Mouse (Mus musculus) MN1 (cell line): ENCODE results near the gene Cphx2.
"Not testable (repeated sequence)": the region's sequence is repeated elsewhere in the genome, so short reads cannot be mapped to it uniquely, and the experiment has no call there.

Experiments
- DNase-seq: peaks from one replicate; pipeline ENCODE4 v3.0.0-alpha.2; 2016; ENCODE audit warnings: low spot score

Cphx2 gene

DNA sequence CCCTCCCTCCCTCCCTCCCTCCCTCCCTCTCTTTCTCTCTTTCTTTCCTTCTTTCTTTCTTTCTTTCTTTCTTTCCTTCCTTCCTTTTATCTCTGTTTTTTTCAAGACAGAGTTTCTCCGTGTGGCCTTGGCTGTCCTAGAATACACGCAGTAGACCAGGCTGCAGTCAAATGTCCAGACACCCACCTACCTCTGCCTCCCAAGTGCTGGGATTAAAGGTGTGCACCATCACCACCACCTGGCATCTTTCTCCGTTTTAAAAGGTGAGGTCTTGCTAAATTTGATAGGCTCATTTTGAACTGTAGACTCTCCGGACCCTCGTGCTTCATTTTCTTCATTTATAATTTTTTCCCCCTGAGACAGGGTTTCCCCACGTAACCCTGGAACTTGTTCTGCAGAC lies at the start of gene Cphx2:
TSS of gene Cphx2 (plus strand) at position 301 of the 400 bp plus-strand sequence.
- not testable (repeated sequence) for DNase-seq

DNA sequence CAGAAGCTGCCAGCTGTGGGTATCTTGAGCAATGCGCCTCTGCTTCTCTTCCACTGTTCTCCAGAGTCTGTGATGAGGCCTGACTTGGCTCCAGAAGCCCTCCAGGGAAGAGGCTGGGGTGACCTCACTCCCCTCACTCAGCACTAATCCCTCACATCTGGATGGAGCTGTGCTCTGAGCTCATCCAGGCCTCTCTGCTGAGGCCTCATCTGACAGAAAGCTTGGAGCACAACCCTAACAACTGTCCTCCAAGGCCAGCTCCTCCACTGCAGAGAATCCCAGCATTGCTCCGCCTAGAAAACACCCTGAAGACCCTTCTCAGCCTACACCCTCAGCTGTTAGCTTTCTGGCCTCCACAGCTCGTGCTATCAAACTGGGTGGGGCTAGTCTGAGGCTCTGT lies 47.0 kb upstream of the Cphx2 start:
- DNase-seq = not testable (repeated sequence)

DNA sequence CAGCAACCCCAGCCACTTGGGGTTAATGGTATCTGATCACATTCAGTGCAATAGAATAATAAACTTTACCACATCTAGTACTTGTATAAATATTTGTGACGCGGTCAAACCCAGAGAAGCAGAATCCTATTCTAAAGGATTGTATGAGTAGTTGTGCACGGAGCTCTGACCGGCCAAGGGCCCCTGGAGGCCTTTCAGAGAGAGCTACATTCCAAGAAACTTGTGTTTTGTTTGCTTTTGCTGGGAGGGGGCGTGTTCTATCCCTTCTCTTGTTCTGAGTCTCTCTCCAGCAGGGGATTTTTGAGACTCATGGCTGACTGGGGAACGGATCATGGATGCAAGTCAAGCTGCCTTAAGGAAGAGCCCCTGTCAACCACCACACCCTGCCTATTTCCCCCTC lies 45.9 kb upstream of the Cphx2 start:
- not testable (repeated sequence) for DNase-seq

DNA sequence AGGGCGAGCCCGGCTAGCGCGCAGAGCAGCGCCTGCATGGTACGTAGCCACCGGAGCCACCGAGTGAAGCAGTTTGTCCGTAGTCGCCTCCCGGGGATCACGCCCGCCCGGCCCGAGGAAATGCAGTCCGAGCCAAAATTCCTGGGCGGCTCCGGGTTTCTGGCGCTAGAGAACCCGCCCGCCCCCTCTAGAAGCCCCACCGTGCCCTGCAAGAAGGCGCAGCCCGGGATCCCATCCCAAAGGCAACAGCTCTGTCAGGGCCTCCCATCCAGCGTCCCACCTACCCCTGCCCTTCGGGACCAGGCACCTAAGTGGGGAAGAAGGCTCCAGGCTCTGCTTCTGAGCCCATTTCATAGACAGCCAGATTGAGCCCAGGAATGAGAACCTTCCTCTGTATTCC lies 38.7 kb upstream of the Cphx2 start, which contains the start of gene Gm9780:
TSS of gene Gm9780 (minus strand) at position 101 of the 400 bp plus-strand sequence.
- DNase-seq = not testable (repeated sequence)

DNA sequence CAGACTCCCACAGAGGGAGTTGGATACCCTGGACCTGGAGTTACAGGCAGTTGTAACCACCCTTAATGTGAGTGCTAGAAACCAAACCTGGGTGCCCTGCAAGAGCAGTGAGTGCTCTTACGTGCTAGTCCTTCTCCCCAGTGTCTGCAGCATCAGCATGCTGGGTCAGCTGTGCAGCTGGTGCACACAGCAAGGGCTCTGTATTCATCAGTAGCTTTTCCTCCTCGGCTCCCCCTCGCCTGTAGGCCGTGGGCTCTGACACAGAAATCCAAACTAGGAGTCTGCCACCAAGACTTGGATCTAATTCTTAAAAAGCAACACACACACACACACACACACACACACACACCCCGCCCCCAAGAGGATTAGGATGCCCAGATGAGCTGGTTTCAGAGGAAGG lies 36.3 kb upstream of the Cphx2 start:
- DNase-seq = not testable (repeated sequence)

DNA sequence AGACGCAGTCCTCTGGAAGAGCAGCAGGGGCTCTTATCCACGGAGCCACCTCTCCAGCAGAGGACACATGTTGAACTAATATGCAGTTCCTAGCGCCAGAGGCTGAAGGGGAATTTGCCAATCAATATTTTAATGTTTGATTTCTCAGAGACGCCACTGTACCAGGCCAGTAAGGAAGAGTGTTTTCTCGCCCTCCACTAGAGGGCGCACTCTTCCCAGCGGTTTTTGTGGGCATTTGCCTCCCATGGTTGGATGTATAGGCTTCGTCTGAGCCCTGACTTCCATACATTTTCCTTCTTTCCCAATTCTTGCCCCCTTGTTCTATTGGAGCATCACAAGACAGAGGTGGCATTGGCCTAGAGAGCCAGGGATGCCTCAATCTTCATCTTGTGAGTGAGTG lies 34.3 kb upstream of the Cphx2 start:
- not testable (repeated sequence) for DNase-seq

DNA sequence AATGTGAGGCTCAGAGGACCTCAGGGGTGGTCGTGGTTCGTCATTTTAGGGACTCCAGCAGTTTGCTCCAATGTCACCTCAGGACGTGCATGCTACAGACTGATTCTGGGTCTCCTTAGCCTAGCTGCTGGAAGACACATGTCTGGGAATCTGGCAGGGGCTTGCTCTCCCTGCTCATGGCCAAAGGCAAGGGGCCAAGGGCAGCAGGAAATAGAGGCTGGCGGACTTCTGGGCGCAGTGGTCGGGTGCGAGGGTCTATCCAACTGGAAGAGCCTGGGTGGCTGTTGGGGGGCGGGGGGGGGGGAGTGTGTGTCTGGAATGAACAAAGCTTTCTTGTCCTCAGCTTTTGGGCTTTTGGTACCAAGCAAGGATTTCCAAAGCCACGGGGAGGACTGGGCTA lies 32.5 kb upstream of the Cphx2 start:
- not testable (repeated sequence) for DNase-seq

DNA sequence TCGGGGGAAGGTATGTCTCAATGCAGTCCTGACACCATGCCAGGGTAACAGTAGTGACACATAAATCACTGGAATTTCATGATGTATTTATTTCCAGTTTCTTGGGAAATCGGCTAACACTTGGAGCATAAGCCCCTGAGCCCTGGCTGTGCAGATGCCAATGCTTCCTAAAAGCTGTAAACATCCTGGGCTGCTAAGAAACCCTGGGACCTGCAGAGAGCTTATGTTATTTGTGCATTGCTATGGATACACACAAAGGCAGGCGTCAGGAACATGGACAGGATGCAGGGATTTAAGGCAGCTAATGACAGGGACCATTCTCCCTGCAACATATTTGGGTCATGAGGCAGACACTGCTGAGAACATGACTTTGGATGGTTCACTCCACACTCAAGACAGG lies 23.1 kb upstream of the Cphx2 start:
- not testable (repeated sequence) for DNase-seq

DNA sequence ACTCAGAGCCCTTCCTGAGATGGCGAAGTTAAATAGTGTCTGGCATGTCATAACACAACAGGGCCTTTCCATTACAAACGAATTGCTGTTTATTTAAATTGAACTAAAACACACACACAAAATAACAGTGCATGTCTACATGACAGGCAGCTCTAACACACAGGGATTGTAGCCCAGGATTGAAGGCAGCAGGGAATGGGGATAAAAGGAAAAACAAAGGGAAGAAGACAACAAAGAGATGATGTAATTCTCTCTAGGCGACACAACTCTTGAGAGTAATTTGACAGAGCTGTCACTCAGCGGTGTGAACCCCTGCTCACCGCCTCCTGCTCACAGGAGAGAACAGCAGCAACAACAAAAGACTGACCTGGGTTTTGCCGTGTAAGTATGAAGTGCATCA lies 22.0 kb upstream of the Cphx2 start:
- not testable (repeated sequence) for DNase-seq

DNA sequence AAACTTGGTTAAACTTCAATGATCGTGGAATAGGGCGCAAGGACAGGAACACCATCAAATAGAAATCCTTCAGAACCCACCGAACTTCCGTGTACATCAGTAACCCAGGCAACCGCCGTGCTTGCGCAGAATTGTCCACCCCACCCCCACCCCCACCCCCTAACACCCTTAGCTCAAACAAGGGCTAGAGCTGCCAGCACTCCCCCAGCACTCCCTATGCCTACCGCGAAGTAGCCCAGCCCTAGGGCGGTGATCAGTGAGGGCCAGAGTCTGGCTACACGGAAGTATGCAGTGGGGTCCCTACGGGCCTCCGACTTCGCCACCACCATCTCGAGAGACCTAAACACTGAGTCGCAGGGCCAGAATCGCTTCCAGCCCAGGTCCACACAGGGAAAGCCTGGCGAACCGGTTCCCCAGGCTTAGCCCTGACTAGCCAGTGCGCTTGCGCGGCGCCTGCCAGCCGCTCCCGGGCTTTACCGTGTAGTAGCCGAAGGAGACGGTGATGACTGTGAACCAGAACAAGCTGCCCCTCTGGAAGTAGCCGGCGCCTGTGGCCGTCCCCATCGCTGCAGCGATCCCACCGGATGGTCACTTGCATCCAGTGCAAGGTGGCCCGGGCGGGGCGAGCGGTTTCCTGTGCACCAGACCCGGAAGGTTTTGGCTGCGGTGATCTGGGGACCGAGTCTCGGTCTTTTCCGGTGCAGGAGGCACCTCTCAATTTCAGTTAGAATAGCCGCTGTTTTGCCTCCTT lies 14.6 kb upstream of the Cphx2 start:
- DNase-seq = not testable (repeated sequence)

DNA sequence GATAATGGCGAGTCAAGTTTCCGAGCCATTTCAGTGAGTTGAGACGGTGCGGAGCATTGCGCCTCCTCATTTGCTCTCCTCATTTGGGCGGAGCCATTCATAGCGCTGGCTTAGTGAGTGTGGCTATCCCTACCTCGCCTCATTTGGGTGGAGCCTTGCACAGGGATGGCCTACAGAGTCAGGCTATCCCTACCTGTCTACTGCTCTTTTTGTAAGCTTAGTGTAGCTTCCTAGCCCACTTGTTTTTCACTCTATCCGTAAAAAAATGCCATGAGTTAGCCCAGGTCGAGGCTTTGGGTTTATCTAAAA lies 14.0 kb upstream of the Cphx2 start, which contains the start of gene Tmem254c:
TSS of gene Tmem254c (minus strand) at position 31 of the 309 bp plus-strand sequence.
- DNase-seq = not testable (repeated sequence)

DNA sequence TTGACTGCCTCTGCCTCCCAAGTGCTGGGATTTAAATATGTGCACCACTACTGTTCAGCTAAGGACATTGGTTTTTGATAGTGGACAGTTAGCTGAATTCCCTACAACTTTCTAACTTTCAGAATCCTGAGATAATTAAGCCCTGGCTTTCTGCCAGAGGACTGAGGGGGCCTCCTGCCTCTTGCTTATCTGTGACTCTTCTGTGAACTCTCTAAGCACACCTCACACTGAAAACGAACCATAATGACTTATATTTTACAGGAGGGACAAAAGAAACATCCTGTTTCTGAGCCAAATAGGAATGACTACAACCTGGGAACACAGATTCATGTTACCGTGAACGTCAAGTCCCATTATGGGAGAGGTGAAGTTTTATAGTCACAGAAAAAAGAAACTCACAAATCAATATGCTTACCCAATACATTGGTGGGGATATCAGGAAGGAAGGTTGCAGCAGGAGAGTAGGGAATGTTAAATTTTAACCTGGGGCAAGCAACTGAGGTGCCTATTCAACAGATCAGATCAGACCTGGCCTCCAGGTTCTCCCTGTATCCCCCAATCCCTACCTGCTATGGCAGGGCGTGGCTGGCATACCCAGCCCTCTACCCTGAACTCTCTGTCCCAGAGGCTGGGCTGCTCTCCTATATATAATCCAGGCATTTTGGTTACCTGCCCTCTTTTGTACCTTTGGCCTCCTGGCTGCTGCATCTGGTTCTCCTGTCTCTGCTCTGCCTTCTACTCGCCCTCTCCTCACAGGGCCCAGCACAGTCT lies 4.5 kb upstream of the Cphx2 start:
- DNase-seq = not testable (repeated sequence)

DNA sequence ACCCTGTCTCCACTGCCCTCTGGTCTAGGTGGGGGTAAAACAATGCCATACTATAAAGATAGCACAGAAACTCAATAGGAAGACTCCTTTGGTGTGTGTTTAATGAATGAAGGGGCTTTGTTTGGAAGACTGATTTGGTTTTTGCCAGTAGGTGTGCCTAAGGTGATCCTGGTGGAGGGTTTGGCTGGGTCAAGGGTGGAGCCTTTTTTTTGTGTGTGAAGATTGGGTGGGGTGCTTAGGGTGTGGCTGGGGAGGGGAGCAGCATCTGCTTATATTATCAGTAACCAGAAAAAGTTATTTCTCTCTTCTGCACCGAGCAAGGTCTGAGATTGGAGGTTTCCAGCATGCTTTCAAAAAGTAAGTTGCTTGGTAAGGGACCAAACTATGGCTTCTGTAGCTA lies 681 bp downstream of the Cphx2 start, which contains the start of gene Cphx3:
TSS of gene Cphx3 (plus strand) at position 301 of the 400 bp plus-strand sequence.
- not testable (repeated sequence) for DNase-seq

DNA sequence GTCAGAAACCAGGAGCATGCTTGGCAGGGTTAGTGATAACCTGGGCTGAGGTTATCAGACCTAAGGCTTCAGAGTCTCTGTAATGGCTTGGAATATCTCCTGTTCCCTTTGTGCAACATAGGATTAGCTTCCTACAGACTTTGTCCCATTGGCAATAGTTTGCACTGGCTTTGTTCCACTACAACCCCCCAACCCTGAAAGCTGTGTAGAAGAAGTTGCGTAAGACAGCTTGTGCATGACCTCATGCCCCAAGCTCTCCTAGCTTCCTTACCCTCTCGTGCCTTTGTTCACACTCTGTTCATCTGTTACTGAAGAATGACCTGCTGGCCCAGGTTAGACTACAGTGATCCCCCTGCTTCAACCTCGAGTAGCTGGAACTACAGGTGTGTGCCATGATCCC lies 16.3 kb downstream of the Cphx2 start:
- DNase-seq = not testable (repeated sequence)

DNA sequence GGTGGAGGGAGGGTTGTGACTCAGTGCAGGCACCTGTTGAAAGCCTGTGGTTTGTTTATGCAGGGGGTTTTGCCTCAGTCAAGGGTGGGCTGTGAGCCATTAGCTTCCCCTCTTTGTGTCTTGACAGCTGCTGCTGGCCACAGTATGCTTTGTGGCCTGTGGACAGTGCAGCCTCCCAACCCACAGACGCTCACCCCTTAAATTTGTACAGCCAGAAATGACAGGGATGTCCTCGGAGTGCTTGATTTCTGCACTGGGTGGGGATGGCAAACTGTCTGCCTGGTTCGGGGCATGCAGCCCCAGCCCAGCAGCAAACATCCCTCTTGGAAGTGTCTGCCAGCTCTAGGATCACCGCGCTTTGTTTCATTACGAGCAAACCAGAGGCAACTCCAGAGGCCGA lies 36.8 kb downstream of the Cphx2 start, which contains the start of gene Duxbl2:
TSS of gene Duxbl2 (plus strand) at position 200 of the 400 bp plus-strand sequence.
- not testable (repeated sequence) for DNase-seq

DNA sequence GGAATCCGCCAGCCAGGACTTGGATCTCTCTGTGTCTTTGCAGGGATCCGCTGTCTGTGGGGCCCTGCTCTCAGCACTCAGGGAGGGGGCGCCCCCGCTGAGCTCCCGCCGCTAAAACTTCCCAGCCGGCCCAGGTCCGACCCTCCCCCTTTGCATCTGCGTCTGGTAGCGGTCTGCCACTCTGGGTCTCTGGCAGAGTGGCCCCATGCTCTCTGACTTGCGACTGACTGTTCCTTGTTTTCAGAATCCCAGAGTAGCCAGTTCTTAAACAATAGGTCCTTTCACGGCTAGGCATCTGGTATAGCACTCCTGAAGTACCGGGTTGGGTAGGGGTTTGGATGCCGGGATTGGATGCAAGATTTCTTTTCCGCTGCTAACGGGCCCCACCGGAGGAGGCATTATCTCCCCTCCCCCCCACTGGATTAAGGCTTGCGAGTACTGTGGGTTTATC lies 37.3 kb downstream of the Cphx2 start:
- not testable (repeated sequence) for DNase-seq

DNA sequence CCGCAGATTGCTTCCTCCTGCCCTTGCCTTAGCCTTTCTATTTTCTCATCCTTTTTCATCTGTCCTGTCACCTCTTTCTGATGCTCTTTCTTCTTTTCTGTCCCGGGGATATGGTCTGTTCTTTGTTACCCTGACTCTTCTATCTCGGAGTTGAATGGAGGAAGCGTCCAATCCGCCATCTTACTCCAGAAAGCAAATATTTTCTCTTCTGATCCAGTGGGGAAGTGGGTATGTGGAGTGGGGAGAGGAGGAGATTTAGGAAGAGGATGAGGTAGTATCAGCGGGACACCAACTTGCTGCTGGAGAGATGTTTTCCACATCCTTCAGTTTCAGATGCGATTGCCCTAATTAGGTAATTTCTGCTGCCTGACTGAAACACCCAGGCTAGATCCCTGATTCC lies 37.8 kb downstream of the Cphx2 start:
- DNase-seq = not testable (repeated sequence)
